Mouse (Mus musculus): ENCODE results near the gene Pxk. TPM values are rescaled to one million over a fixed set of nuclear protein-coding genes. Genes with fewer than 3 reads are reported as not detected.
"Not testable (repeated sequence)": the region's sequence is repeated elsewhere in the genome, so short reads cannot be mapped to it uniquely, and the experiment has no call there.

The Pxk gene
- polyA plus RNA-seq, 1 experiment from 2014 or later: 26.4 TPM

GRCm38 (mm10) chr14:8123611-8124010 lies 25.6 kb downstream of the Pxk start:
- ATAC-seq (replicated peaks; ENCODE audit: low FRiP score); H3K27me3 ChIP-seq (ENCODE audit: control insufficient read depth, insufficient read depth, low read length): not testable (repeated sequence)

DNA sequence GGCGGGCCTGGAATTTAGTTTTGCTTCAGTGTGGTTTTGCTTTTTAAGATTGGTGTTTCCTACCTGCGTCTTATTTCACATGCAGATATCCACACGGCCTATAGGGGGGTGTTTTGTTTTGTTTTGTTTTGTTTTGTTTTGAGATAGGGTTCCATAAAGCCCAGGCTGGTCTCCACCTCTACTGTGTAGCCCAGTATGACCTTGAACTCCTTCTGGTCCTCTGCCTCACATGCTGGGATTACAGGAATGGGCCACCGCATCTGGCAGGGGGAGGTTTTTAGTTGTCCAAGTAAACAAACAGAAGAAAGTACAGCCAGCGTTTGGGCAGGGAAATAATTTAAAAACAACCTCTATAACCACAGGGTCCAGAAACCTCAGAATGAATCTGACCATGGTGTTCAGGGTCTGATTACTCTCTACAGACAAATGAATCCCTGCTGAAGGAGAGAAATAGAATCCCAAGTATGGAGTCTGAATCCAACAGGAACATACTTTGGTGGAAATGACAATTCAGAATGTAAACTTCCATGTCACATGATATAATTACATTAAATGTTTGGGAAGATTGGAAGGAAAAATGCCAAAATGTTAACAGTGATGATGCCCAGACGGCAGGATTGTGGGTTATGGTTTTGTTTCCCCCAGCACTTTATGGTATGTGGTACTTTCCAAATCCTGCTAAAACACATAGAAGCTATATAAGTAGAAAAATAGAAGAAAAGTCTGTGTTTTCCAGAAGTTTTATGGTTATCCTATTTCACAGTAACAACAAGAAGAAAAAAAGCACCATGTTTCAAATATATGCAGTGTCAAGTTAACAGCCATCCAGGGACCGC lies 26.3 kb downstream of the Pxk start:
- DNase-seq (ENCODE audit: low spot score): no peak
- no peak overlapping the region for H3K4me2 ChIP-seq (ENCODE audit: low read depth, low read length, severe bottlenecking)
- H3K27ac ChIP-seq (ENCODE audit: low read depth, low read length): no peak overlapping the region
- no peaks in the 10 kb centered on the region for H3K4me1 ChIP-seq (replicated peaks; ENCODE audit: control insufficient read depth, insufficient read depth, low read length)
- H3K4me3 ChIP-seq (ENCODE audit: low read depth, low read length): no peak overlapping the region
- 87% methylated on average over 7 of the region's 7 CpGs for WGBS
- H3K27me3 ChIP-seq (ENCODE audit: control insufficient read depth, insufficient read depth, low read length): no peaks in the 10 kb centered on the region
- H3K9ac ChIP-seq (ENCODE audit: low read length): no peak overlapping the region
- no peaks in the 10 kb centered on the region for H3K36me3 ChIP-seq (ENCODE audit: control insufficient read depth, insufficient read depth, low read length)
- H3K9me3 ChIP-seq (ENCODE audit: control insufficient read depth, low read length): no peaks in the 10 kb centered on the region
- ATAC-seq (replicated peaks; ENCODE audit: low FRiP score): no peak

More at GRCm38 (mm10) chr14:8123611-8124010, 25.6 kb downstream of the Pxk start:
- H3K9me3 ChIP-seq (ENCODE audit: control insufficient read depth, low read length); H3K27ac ChIP-seq (ENCODE audit: low read depth, low read length); H3K36me3 ChIP-seq (ENCODE audit: control insufficient read depth, insufficient read depth, low read length); DNase-seq (ENCODE audit: low spot score); H3K4me2 ChIP-seq (ENCODE audit: low read depth, low read length, severe bottlenecking); H3K9ac ChIP-seq (ENCODE audit: low read length); H3K4me1 ChIP-seq (replicated peaks; ENCODE audit: control insufficient read depth, insufficient read depth, low read length); H3K4me3 ChIP-seq (ENCODE audit: low read depth, low read length): not testable (repeated sequence)
- 95% methylated on average over 10 of the region's 10 CpGs for WGBS

- Histone ChIP-seq H3K4me1 (replicated peaks; ENCODE audit: control insufficient read depth, insufficient read depth, low read length) (no peaks in the 10 kb centered on the region), H3K4me2 (ENCODE audit: low read depth, low read length, severe bottlenecking) (no peak overlapping the region), H3K9ac (ENCODE audit: low read length) (no peak overlapping the region), H3K9me3 (ENCODE audit: control insufficient read depth, low read length) (no peaks in the 10 kb centered on the region), H3K27ac (ENCODE audit: low read depth, low read length) (no peak overlapping the region), H3K27me3 (ENCODE audit: control insufficient read depth, insufficient read depth, low read length) (no peaks in the 10 kb centered on the region), H3K4me3 (ENCODE audit: low read depth, low read length) (no peak overlapping the region), H3K36me3 (ENCODE audit: control insufficient read depth, insufficient read depth, low read length) (no peaks in the 10 kb centered on the region)
- DNase-seq (ENCODE audit: low spot score) (no peak), ATAC-seq (replicated peaks; ENCODE audit: low FRiP score) (no peak)
- 82% methylated on average over 5 of the region's 5 CpGs for WGBS
These were observed 30.0 kb downstream of the Pxk start for GRCm38 (mm10) chr14:8127971-8128370.

- ATAC-seq (replicated peaks; ENCODE audit: low FRiP score): no peak
These were observed 34.8 kb downstream of the Pxk start for GRCm38 (mm10) chr14:8132789-8133188.

GRCm38 (mm10) chr14:8134234-8134633 lies 36.2 kb downstream of the Pxk start:
- Histone ChIP-seq H3K27ac (ENCODE audit: low read depth, low read length) (no peak overlapping the region), H3K9me3 (ENCODE audit: control insufficient read depth, low read length) (no peaks in the 10 kb centered on the region), H3K9ac (ENCODE audit: low read length) (no peak overlapping the region), H3K4me3 (ENCODE audit: low read depth, low read length) (no peak overlapping the region), H3K4me2 (ENCODE audit: low read depth, low read length, severe bottlenecking) (no peak overlapping the region), H3K36me3 (ENCODE audit: control insufficient read depth, insufficient read depth, low read length) (no peaks in the 10 kb centered on the region), H3K4me1 (replicated peaks; ENCODE audit: control insufficient read depth, insufficient read depth, low read length) (no peaks in the 10 kb centered on the region), H3K27me3 (ENCODE audit: control insufficient read depth, insufficient read depth, low read length) (no peaks in the 10 kb centered on the region)
- ATAC-seq (replicated peaks; ENCODE audit: low FRiP score) (no peak), DNase-seq (ENCODE audit: low spot score) (no peak)
- 58% methylated on average over 2 of the region's 2 CpGs for WGBS

More at GRCm38 (mm10) chr14:8132789-8133188, 34.8 kb downstream of the Pxk start:
- no peaks in the 10 kb centered on the region for H3K4me1 ChIP-seq (replicated peaks; ENCODE audit: control insufficient read depth, insufficient read depth, low read length)
- no peak overlapping the region for H3K4me2 ChIP-seq (ENCODE audit: low read depth, low read length, severe bottlenecking)
- no peak overlapping the region for H3K4me3 ChIP-seq (ENCODE audit: low read depth, low read length)
- no peak overlapping the region for H3K27ac ChIP-seq (ENCODE audit: low read depth, low read length)
- WGBS: 86% methylated on average over 8 of the region's 8 CpGs
- H3K9ac ChIP-seq (ENCODE audit: low read length): no peak overlapping the region
- H3K9me3 ChIP-seq (ENCODE audit: control insufficient read depth, low read length): no peaks in the 10 kb centered on the region
- DNase-seq (ENCODE audit: low spot score): no peak
- no peaks in the 10 kb centered on the region for H3K27me3 ChIP-seq (ENCODE audit: control insufficient read depth, insufficient read depth, low read length)
- H3K36me3 ChIP-seq (ENCODE audit: control insufficient read depth, insufficient read depth, low read length): no peaks in the 10 kb centered on the region

DNA sequence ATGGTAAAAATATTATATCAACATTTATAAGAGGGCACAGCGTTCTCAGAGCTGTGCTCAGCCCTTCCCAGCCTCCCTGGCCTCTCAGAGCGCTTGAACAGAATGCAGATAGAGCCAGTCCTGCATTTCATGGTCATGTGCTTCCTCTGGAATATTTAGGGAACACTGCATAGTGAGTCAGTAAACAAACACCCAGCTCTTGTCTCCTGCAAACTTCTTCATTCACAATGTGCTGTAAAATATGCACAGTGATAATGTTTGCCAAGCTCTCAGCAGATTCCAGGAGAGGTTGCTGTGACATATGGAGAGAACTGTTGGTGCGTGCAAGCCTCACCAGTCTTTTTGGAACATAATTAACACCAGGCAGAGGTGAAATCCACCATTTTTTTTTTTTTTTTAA lies 37.1 kb downstream of the Pxk start:
- no peaks in the 10 kb centered on the region for H3K9me3 ChIP-seq (ENCODE audit: control insufficient read depth, low read length)
- WGBS: 88% methylated on average over 3 of the region's 3 CpGs
- H3K9ac ChIP-seq (ENCODE audit: low read length): no peak overlapping the region
- H3K4me1 ChIP-seq (replicated peaks; ENCODE audit: control insufficient read depth, insufficient read depth, low read length): peaks cover 2% of the 10 kb centered on the region; the same call in 1 of the 2 replicates
- DNase-seq (ENCODE audit: low spot score) (no peak), ATAC-seq (replicated peaks; ENCODE audit: low FRiP score) (no peak)
- no peaks in the 10 kb centered on the region for H3K27me3 ChIP-seq (ENCODE audit: control insufficient read depth, insufficient read depth, low read length)
- H3K4me2 ChIP-seq (ENCODE audit: low read depth, low read length, severe bottlenecking): no peak overlapping the region
- no peaks in the 10 kb centered on the region for H3K36me3 ChIP-seq (ENCODE audit: control insufficient read depth, insufficient read depth, low read length)
- H3K4me3 ChIP-seq (ENCODE audit: low read depth, low read length): no peak overlapping the region
- H3K27ac ChIP-seq (ENCODE audit: low read depth, low read length): no peak overlapping the region

- ATAC-seq (replicated peaks; ENCODE audit: low FRiP score) (peak; percentile 53; the same call in 1 of the 2 replicates), DNase-seq (ENCODE audit: low spot score) (peak; percentile 54)
- Histone ChIP-seq H3K4me2 (ENCODE audit: low read depth, low read length, severe bottlenecking) (no peak overlapping the region), H3K27ac (ENCODE audit: low read depth, low read length) (no peak overlapping the region), H3K27me3 (ENCODE audit: control insufficient read depth, insufficient read depth, low read length) (no peaks in the 10 kb centered on the region), H3K4me1 (replicated peaks; ENCODE audit: control insufficient read depth, insufficient read depth, low read length) (peaks cover 8% of the 10 kb centered on the region; the same call in 1 of the 2 replicates), H3K9me3 (ENCODE audit: control insufficient read depth, low read length) (no peaks in the 10 kb centered on the region), H3K9ac (ENCODE audit: low read length) (no peak overlapping the region), H3K36me3 (ENCODE audit: control insufficient read depth, insufficient read depth, low read length) (no peaks in the 10 kb centered on the region; the same call in 1 of the 2 replicates), H3K4me3 (ENCODE audit: low read depth, low read length) (no peak overlapping the region)
- 32% methylated on average over 23 of the region's 23 CpGs for WGBS
These were observed 42.0 kb downstream of the Pxk start for GRCm38 (mm10) chr14:8139724-8140710.

DNA sequence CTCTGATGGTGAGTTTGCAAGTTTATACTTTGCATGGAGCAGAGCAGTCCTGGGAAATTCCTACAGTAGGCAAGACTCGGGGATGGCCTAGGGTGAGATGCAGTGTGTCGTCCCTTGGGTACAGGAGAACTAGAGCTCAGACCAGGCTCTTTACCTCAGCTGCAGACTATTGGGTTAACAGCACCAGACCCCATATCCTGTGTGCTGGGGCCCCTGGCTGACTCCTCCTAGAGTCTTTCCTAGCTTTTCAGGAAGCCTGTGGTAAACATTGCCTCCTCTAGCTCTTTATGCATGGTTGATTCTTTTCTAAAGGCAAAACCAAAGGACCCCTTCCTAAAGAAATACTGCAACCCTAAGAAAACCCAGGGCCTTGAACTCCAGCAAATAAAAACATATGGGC lies 43.1 kb downstream of the Pxk start:
- H3K9ac ChIP-seq (ENCODE audit: low read length): no peak overlapping the region
- H3K4me1 ChIP-seq (replicated peaks; ENCODE audit: control insufficient read depth, insufficient read depth, low read length): peaks cover 8% of the 10 kb centered on the region; the same call in 1 of the 2 replicates
- no peaks in the 10 kb centered on the region; the same call in 1 of the 2 replicates for H3K36me3 ChIP-seq (ENCODE audit: control insufficient read depth, insufficient read depth, low read length)
- no peaks in the 10 kb centered on the region for H3K9me3 ChIP-seq (ENCODE audit: control insufficient read depth, low read length)
- no peak overlapping the region for H3K4me2 ChIP-seq (ENCODE audit: low read depth, low read length, severe bottlenecking)
- no peak overlapping the region for H3K27ac ChIP-seq (ENCODE audit: low read depth, low read length)
- H3K27me3 ChIP-seq (ENCODE audit: control insufficient read depth, insufficient read depth, low read length): no peaks in the 10 kb centered on the region
- 65% methylated on average over 2 of the region's 2 CpGs for WGBS
- no peak for DNase-seq (ENCODE audit: low spot score)
- H3K4me3 ChIP-seq (ENCODE audit: low read depth, low read length): no peak overlapping the region
- ATAC-seq (replicated peaks; ENCODE audit: low FRiP score): no peak

All from forebrain, embryonic 11.5 days (tissue).